Mouse (Mus musculus) ES-E14 (cell line): ENCODE measurements around the gene Ccl3. TPM values are rescaled to one million over a fixed set of nuclear protein-coding genes. Genes with fewer than 3 reads are reported as not detected.

Experiments used
- DNase-seq: peaks from one replicate; pipeline ENCODE4 v3.0.0-alpha.2; 2013; ENCODE audit warnings: low read depth, low spot score
- H3K27ac ChIP-seq: 2 replicates; pipeline ENCODE4 v1.5.1; 2012; ENCODE audit warnings: low read depth, mild to moderate bottlenecking, low read length, moderate library complexity, mixed read lengths; ENCODE audit not compliant: poor library complexity, insufficient read depth, severe bottlenecking
- H3K36me3 ChIP-seq: 2 replicates; pipeline ENCODE4 v1.6.1; 2012; ENCODE audit warnings: mild to moderate bottlenecking, low read length, moderate library complexity, mixed read lengths; ENCODE audit not compliant: control insufficient read depth, poor library complexity, insufficient read depth, severe bottlenecking
- H3K4me1 ChIP-seq, 2 experiments: fragments of 150-350 bp in 1 of 2; sonication (generic) in 1 of 2; 2 replicates each; pipeline ENCODE4 v1.6.1; 2012; ENCODE audit warnings: low read length in 2 of 2, mild to moderate bottlenecking in 1 of 2, mixed read lengths in 1 of 2; ENCODE audit not compliant: control insufficient read depth in 2 of 2, insufficient read depth in 2 of 2, poor library complexity in 1 of 2
- H3K4me3 ChIP-seq, 2 experiments: fragments of 150-350 bp in 1 of 2; sonication (generic) in 1 of 2; 2 replicates each; pipeline ENCODE4 v1.5.1; 2012; ENCODE audit warnings: low read length in 2 of 2, low read depth in 1 of 2, mild to moderate bottlenecking in 1 of 2, mixed read lengths in 1 of 2; ENCODE audit not compliant: insufficient read depth in 1 of 2, poor library complexity in 1 of 2, severe bottlenecking in 1 of 2
- H3K9ac ChIP-seq: 2 replicates; pipeline ENCODE4 v1.6.1; 2012; ENCODE audit warnings: low read depth, mild to moderate bottlenecking, low read length, mixed read lengths; ENCODE audit not compliant: poor library complexity, insufficient read depth, severe bottlenecking
- H3K9me3 ChIP-seq: fragments of 150-350 bp; sonication (generic); 2 replicates; pipeline ENCODE4 v1.6.1; 2012; ENCODE audit warnings: low read depth, mild to moderate bottlenecking, low read length; ENCODE audit not compliant: control insufficient read depth, insufficient read depth
- CHD2 ChIP-seq: IDR thresholded peaks from 2 replicates; pipeline ENCODE4 v1.6.1; 2014; ENCODE audit warnings: mild to moderate bottlenecking, low read depth, low read length, inconsistent platforms
- HCFC1 ChIP-seq: IDR thresholded peaks from 2 replicates; pipeline ENCODE4 v1.6.1; 2012; ENCODE audit warnings: low read length, inconsistent platforms, borderline replicate concordance; ENCODE audit not compliant: insufficient read depth
- MAFK ChIP-seq: IDR thresholded peaks from 2 replicates; pipeline ENCODE4 v1.6.1; 2014; ENCODE audit warnings: mild to moderate bottlenecking, low read depth, low read length, inconsistent platforms; ENCODE audit not compliant: insufficient read depth
- ZC3H11A ChIP-seq: IDR thresholded peaks from 2 replicates; pipeline ENCODE4 v1.6.1; 2012; ENCODE audit warnings: low read depth, mild to moderate bottlenecking, inconsistent platforms, low read length, borderline replicate concordance
- ZNF384 ChIP-seq: IDR thresholded peaks from 2 replicates; pipeline ENCODE4 v1.6.1; 2012; ENCODE audit warnings: low read depth, low read length, inconsistent platforms
- in situ Hi-C, 2 experiments: fragments of 600-800 bp; cut with MboI; formaldehyde crosslinking; loops; one replicate each; pipeline ENCODE4 v1.15.1; 2025; ENCODE audit warnings: low sequenced_read_pairs in 2 of 2, inconsistent platforms in 1 of 2; ENCODE audit not compliant: unreplicated experiment in 2 of 2
- total RNA-seq: library from RNA; depleted of rRNA; stranded (reverse); fragments of 300-350 nt; gene quantifications from 2 replicates; pipeline ENCODE4 v1.2.3, GENCODE M21; 2012; rRNA removed

Gene Ccl3
- total RNA-seq, 1 experiment, result 1.3 TPM

GRCm38 (mm10) chr11:83598207-83598837 is 50.8 kb downstream of the Ccl3 start:
- DNase-seq, result no peak
- H3K27ac ChIP-seq, result no peak overlapping the region
- H3K4me1 ChIP-seq, result no peaks in the 10 kb centered on the region
- H3K36me3 ChIP-seq, result no peaks in the 10 kb centered on the region
- TF ChIP-seq ZC3H11A (no peak), CHD2 (no peak), ZNF384 (no peak), HCFC1 (no peak), MAFK (no peak)
- H3K9ac ChIP-seq, result no peak overlapping the region
- no peak overlapping the region for H3K4me3 ChIP-seq
- H3K9me3 ChIP-seq, result no peaks in the 10 kb centered on the region
- in situ Hi-C loops, result no loop called here

Other genes starting within 250 kb of the Ccl3 start
- 1.2 and 1.9 TPM in 2 replicates for gene Rasl10b, start 240.2 kb downstream of the Ccl3 start, total RNA-seq
- gene Gas2l2, start 219.9 kb downstream of the Ccl3 start, total RNA-seq, result 0.09 TPM in 1 of 2 replicates, not detected in the other
- 0.36 TPM in 1 of 2 replicates, not detected in the other for gene 1700020L24Rik, start 211.7 kb downstream of the Ccl3 start, total RNA-seq
- gene Mmp28, start 186.3 kb downstream of the Ccl3 start, total RNA-seq, result 0.79 and 1.3 TPM in 2 replicates
- 33.8 and 53.8 TPM in 2 replicates for gene Taf15, start 176.3 kb downstream of the Ccl3 start, total RNA-seq
- gene Heatr9, start 127.2 kb downstream of the Ccl3 start, total RNA-seq, result not detected in 2 replicates
- gene Ccl5, start 118.8 kb downstream of the Ccl3 start, total RNA-seq, result not detected in 2 replicates
- gene Ccl9, start 70.7 kb downstream of the Ccl3 start, total RNA-seq, result 0.18 TPM in 1 of 2 replicates, not detected in the other
- gene Ccl6, start 56.3 kb downstream of the Ccl3 start, total RNA-seq, result 0.36 and 0.42 TPM in 2 replicates
- gene Rpl9-ps1, start 3.7 kb downstream of the Ccl3 start, total RNA-seq, result not detected in 2 replicates
- gene Ccl4, start 13.2 kb upstream of the Ccl3 start, total RNA-seq, result not detected in 2 replicates
- gene Wfdc17, start 54.6 kb upstream of the Ccl3 start, total RNA-seq, result not detected in 2 replicates
- gene Wfdc18, start 59.7 kb upstream of the Ccl3 start, total RNA-seq, result not detected in 2 replicates
- gene Wfdc21, start 97.6 kb upstream of the Ccl3 start, total RNA-seq, result not detected in 2 replicates
- 16.7 and 19.5 TPM in 2 replicates for gene Heatr6, start 104.3 kb upstream of the Ccl3 start, total RNA-seq
- gene Hnf1b, start 200.7 kb upstream of the Ccl3 start, total RNA-seq, result 0.16 and 0.40 TPM in 2 replicates